Mouse (Mus musculus): ENCODE data around the gene Sdk1. TPM values are rescaled to one million over a fixed set of nuclear protein-coding genes. Genes with fewer than 3 reads are reported as not detected.

Gene Sdk1
- polyA plus RNA-seq, 1 experiment from 2014 or later, result 0.76 TPM

DNA sequence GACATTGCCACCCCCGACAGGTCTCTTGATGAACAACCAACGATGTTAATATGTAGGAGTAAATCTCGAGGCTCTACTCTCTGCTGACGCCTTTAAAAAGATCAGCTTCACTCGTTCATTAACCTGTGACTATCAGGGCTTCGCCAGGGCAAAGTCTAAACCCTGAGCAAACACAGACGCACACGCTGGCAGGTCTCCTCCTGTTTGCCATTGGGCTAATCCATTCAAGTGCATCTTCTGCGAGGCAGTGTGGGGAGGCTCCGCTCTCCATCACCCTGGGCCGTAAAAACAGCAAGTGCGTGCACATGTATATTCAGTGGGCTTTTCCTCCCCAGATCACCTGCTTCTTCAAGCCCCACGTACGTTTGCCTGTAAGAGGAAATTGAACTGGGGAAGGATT, 940.6 kb downstream of the Sdk1 start:
- Histone ChIP-seq H3K4me1 (0 out of 2 replicates have a peak, but pooled peaks cover 4% of the 10 kb centered on the region), H3K27me3 (ENCODE audit: low read depth, poor library complexity, severe bottlenecking) (no peaks in the 10 kb centered on the region), H3K27ac (no peak overlapping the region), H3K4me3 (no peak overlapping the region), H3K36me3 (no peaks in the 10 kb centered on the region), H3K9me3 (replicated peaks) (no peaks in the 10 kb centered on the region)
- 78% methylated on average over 14 of the region's 14 CpGs for WGBS
- DNase-seq (ENCODE audit: low spot score), result no peak

GRCm38 (mm10) chr5:142188765-142189164, 947.5 kb downstream of the Sdk1 start:
- no peaks in the 10 kb centered on the region for H3K27me3 ChIP-seq (ENCODE audit: low read depth, poor library complexity, severe bottlenecking)

DNA sequence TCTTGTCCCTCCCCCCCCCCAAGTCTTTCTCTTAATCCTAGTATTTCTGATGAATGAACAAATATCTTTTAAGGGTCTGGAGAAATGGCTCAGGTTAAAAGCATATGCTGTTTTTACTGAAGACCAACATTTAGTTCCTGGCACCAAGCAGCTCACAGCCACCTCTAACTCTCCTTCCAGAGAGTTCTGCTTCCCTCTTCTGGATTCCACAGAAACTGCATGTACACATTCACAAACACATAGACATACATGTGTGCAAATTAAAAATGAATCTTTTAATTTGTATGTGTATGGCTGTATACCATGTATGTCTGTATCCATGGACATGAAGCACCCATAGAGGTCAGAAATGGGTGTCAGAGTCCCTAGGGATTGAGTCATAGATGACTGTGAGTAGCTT, 968.6 kb downstream of the Sdk1 start:
- Histone ChIP-seq H3K4me3 (no peak overlapping the region), H3K36me3 (no peaks in the 10 kb centered on the region), H3K9me3 (replicated peaks) (no peaks in the 10 kb centered on the region), H3K27me3 (ENCODE audit: low read depth, poor library complexity, severe bottlenecking) (no peaks in the 10 kb centered on the region), H3K4me1 (peaks cover 7% of the 10 kb centered on the region; the same call in 1 of the 2 replicates), H3K27ac (no peak overlapping the region)
- DNase-seq (ENCODE audit: low spot score), result no peak

More at GRCm38 (mm10) chr5:142188765-142189164, 947.5 kb downstream of the Sdk1 start:
- Histone ChIP-seq H3K4me3 (no peak overlapping the region), H3K36me3 (no peaks in the 10 kb centered on the region), H3K27ac (no peak overlapping the region), H3K4me1 (peaks cover 9% of the 10 kb centered on the region), H3K9me3 (replicated peaks) (no peaks in the 10 kb centered on the region)
- DNase-seq (ENCODE audit: low spot score), result no peak
- 87% methylated on average over 5 of the region's 5 CpGs for WGBS

DNA sequence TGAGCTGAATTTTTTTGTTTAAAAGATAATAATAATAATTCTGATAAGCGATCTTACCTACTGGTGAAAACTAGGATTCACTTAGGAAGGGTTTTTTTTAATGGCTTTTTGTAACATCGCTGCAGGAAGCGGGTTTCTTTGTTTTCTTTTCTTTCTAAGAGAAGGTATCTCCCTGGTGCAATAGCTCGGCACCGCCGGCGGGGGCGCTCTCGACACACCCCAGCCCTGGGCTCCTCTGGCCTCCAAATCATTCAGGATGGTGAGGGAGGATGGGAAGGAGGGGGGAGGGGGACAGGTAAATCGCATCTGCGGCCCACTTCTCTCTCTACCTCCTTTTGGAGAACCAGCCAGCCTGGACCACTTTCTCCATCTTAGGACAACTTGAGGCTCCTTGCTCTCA, 971.0 kb downstream of the Sdk1 start:
- no peaks in the 10 kb centered on the region for H3K9me3 ChIP-seq (replicated peaks)
- H3K4me1 ChIP-seq, result peaks cover 8% of the 10 kb centered on the region; the same call in 1 of the 2 replicates
- no peaks in the 10 kb centered on the region for H3K27me3 ChIP-seq (ENCODE audit: low read depth, poor library complexity, severe bottlenecking)
- no peak overlapping the region for H3K27ac ChIP-seq
- 72% methylated on average over 11 of the region's 11 CpGs for WGBS
- H3K4me3 ChIP-seq, result no peak overlapping the region
- H3K36me3 ChIP-seq, result no peaks in the 10 kb centered on the region
- DNase-seq (ENCODE audit: low spot score), result no peak

GRCm38 (mm10) chr5:142215981-142216380, 974.7 kb downstream of the Sdk1 start:
- Histone ChIP-seq H3K27me3 (ENCODE audit: low read depth, poor library complexity, severe bottlenecking) (no peaks in the 10 kb centered on the region), H3K27ac (no peak overlapping the region), H3K4me1 (peaks cover 8% of the 10 kb centered on the region; the same call in 1 of the 2 replicates), H3K9me3 (replicated peaks) (no peaks in the 10 kb centered on the region), H3K36me3 (no peaks in the 10 kb centered on the region), H3K4me3 (no peak overlapping the region)
- WGBS, result 85% methylated on average over 5 of the region's 5 CpGs
- no peak for DNase-seq (ENCODE audit: low spot score)

DNA sequence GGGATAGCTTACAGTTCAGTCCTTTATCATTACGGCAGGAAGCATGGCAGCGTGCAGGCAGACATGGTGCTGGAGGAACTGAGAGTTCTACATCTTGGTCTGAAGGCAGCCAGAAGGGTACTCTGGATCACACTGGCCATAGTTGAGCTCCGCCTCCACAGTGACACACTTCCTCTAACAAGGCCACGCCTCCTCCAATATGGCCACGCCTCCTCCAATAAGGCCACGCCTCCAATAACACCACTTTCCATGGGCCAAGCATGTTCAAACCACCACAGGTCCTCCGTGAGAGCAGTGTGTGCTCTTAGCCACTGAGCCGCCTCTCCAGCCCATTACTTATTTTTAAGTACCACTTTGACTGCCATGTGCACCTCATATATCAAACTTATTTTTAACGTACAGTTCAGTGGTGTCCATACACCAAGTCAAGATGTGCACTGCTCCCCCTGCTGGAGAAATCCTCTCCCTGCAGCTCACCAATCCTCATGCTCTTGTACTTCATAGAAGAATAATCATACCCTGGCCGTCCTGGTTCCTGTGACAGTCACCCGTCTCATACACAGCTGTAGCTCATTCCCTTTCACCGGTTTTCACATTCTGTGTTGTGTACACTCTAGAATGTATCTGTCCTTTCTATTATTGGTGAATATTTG, 979.7 kb downstream of the Sdk1 start:
- H3K27me3 ChIP-seq (ENCODE audit: low read depth, poor library complexity, severe bottlenecking), result no peaks in the 10 kb centered on the region
- H3K9me3 ChIP-seq (replicated peaks), result no peaks in the 10 kb centered on the region
- no peak overlapping the region for H3K4me3 ChIP-seq
- H3K27ac ChIP-seq, result no peak overlapping the region
- 92% methylated on average over 12 of the region's 12 CpGs for WGBS
- H3K36me3 ChIP-seq, result no peaks in the 10 kb centered on the region
- no peaks in the 10 kb centered on the region for H3K4me1 ChIP-seq
- peak; percentile 36 for DNase-seq (ENCODE audit: low spot score)

DNA sequence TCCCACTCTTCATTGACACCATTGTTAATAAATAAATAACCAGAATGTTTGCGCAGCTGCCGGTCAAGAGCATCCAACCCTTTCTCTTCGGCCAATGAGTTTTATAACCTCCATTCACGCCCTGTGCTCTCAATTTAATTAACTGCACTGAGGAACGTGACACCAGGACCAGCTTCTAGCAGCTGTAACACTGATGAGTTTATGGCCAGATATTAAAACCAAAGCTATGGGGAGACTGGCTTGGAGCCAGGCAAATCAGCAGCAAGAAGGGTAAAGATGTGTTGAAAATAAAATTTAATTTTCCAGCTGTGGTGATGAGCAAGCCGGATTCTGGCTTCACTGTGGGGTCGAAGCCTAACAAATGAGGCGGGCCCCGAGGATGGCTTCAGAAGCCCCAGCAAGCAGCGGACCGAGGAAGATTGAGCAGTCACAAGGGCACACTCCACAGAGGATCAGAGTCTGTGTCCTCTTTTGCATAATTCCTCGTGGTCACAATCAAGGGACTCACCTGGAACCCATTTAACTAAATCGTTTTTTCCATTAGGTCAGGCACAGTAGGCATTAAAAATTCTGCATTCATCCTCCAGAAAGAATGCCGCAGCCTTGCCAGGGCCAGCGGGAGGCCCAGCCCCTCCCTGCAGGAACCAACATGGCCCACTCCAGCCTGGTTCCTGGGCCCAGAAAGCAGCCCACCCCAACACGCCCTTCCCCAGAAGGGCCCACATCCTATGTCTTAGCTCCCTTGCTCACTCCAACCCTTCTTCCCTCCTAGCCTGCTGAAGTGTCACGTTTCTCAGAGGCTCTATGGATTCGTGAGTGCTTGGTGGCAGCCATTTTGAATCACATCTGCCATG, 987.9 kb downstream of the Sdk1 start:
- 82% methylated on average over 18 of the region's 18 CpGs for WGBS
- Histone ChIP-seq H3K27me3 (ENCODE audit: low read depth, poor library complexity, severe bottlenecking) (no peaks in the 10 kb centered on the region), H3K4me1 (no peaks in the 10 kb centered on the region), H3K36me3 (no peaks in the 10 kb centered on the region), H3K9me3 (replicated peaks) (no peaks in the 10 kb centered on the region), H3K4me3 (no peak overlapping the region), H3K27ac (no peak overlapping the region)
- no peak for DNase-seq (ENCODE audit: low spot score)

DNA sequence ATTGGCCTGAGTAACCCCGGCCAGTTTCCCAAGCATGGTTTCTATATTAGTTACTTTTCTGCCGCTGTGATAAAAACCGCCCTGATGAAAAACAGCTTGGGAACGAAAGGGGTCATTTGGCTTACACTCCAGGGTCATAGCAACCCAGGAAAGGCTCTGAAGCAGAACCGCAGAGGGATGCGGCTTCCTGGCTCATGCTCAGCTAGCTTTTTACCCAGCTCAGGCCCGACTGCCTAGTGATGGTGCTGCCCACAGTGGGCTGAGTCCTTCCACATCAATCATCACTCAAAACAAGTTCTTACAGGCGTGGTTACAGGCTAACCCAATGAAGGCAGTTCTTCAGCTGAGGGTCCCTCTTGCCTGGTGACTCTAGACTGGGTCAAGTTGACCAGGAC, 988.5 kb downstream of the Sdk1 start:
- H3K27ac ChIP-seq, result no peak overlapping the region
- WGBS, result 89% methylated on average over 8 of the region's 8 CpGs

GRCm38 (mm10) chr5:142240288-142240687, 999.0 kb downstream of the Sdk1 start:
- H3K4me1 ChIP-seq, result peaks cover 10% of the 10 kb centered on the region; the same call in 1 of the 2 replicates
- H3K27me3 ChIP-seq (ENCODE audit: low read depth, poor library complexity, severe bottlenecking), result no peaks in the 10 kb centered on the region
- no peaks in the 10 kb centered on the region for H3K36me3 ChIP-seq
- H3K27ac ChIP-seq, result no peak overlapping the region
- WGBS, result 93% methylated on average over 6 of the region's 6 CpGs
- no peak overlapping the region for H3K4me3 ChIP-seq
- no peaks in the 10 kb centered on the region for H3K9me3 ChIP-seq (replicated peaks)
- DNase-seq (ENCODE audit: low spot score), result no peak

More for the DNA sequence above, 988.5 kb downstream of the Sdk1 start:
- H3K4me1 ChIP-seq, result no peaks in the 10 kb centered on the region
- no peak for DNase-seq (ENCODE audit: low spot score)
- H3K4me3 ChIP-seq, result no peak overlapping the region
- H3K36me3 ChIP-seq, result no peaks in the 10 kb centered on the region
- no peaks in the 10 kb centered on the region for H3K9me3 ChIP-seq (replicated peaks)
- no peaks in the 10 kb centered on the region for H3K27me3 ChIP-seq (ENCODE audit: low read depth, poor library complexity, severe bottlenecking)

DNA sequence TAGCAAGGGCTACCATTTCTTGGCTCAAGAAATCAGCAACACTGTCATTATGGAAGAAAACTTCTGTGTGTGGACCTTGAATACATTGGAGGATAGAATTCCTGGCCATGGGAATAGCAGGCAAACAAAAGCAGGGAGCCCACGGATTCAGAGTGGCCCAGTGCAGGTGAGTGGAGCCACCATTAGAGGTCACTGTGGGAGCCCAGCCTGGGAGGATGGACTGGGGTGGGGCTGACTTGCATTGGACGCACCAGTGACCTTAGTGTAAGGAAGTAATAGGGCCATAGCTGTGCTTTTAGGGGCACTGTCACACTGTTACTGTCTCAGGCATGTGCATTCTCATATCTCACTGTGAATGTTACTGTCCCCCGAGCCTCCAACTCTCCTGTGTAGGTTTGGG, 1001.3 kb downstream of the Sdk1 start:
- Histone ChIP-seq H3K4me1 (peaks cover 10% of the 10 kb centered on the region; the same call in 1 of the 2 replicates), H3K9me3 (replicated peaks) (no peaks in the 10 kb centered on the region), H3K27me3 (ENCODE audit: low read depth, poor library complexity, severe bottlenecking) (no peaks in the 10 kb centered on the region), H3K27ac (no peak overlapping the region), H3K4me3 (no peak overlapping the region), H3K36me3 (no peaks in the 10 kb centered on the region)
- WGBS, result 64% methylated on average over 3 of the region's 3 CpGs
- no peak for DNase-seq (ENCODE audit: low spot score)

GRCm38 (mm10) chr5:142243069-142243468, 1001.8 kb downstream of the Sdk1 start:
- no peak for DNase-seq (ENCODE audit: low spot score)
- H3K4me1 ChIP-seq, result peaks cover 10% of the 10 kb centered on the region; the same call in 1 of the 2 replicates
- H3K36me3 ChIP-seq, result no peaks in the 10 kb centered on the region
- no peaks in the 10 kb centered on the region for H3K9me3 ChIP-seq (replicated peaks)
- no peak overlapping the region for H3K4me3 ChIP-seq
- no peak overlapping the region for H3K27ac ChIP-seq
- H3K27me3 ChIP-seq (ENCODE audit: low read depth, poor library complexity, severe bottlenecking), result no peaks in the 10 kb centered on the region
- 97% methylated on average over 2 of the region's 2 CpGs for WGBS

DNA sequence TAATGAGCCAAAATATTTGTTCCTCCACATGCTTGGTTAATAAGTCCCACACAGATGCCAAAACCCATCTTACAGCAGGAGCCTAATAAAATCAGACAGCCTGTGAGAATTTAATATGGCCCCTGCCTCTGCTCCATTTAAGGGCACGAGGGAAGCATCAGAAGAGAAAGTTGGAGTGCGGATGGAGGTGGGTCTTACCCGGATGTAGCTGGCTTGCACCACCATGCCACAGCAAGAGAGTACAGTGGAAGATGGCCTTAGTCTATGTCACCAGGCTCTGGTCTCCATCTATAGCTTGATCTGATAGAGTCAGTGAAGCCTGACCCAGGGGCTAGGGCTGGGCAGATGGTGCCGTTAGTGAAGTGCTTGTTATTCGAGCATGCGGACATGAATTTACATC, 1014.9 kb downstream of the Sdk1 start:
- H3K9me3 ChIP-seq (replicated peaks), result no peaks in the 10 kb centered on the region
- 82% methylated on average over 6 of the region's 6 CpGs for WGBS
- no peaks in the 10 kb centered on the region for H3K27me3 ChIP-seq (ENCODE audit: low read depth, poor library complexity, severe bottlenecking)
- no peaks in the 10 kb centered on the region for H3K36me3 ChIP-seq
- no peak overlapping the region for H3K4me3 ChIP-seq
- H3K27ac ChIP-seq, result no peak overlapping the region
- DNase-seq (ENCODE audit: low spot score), result no peak
- H3K4me1 ChIP-seq, result 0 out of 2 replicates have a peak, but pooled peaks cover 2% of the 10 kb centered on the region

- DNase-seq (ENCODE audit: low spot score), result no peak
Measured at GRCm38 (mm10) chr5:142258716-142259115, 1017.4 kb downstream of the Sdk1 start.

More at GRCm38 (mm10) chr5:142258716-142259115, 1017.4 kb downstream of the Sdk1 start:
- 83% methylated on average over 7 of the region's 7 CpGs for WGBS
- Histone ChIP-seq H3K27me3 (ENCODE audit: low read depth, poor library complexity, severe bottlenecking) (no peaks in the 10 kb centered on the region), H3K9me3 (replicated peaks) (no peaks in the 10 kb centered on the region), H3K36me3 (no peaks in the 10 kb centered on the region), H3K4me3 (no peak overlapping the region), H3K27ac (no peak overlapping the region), H3K4me1 (0 out of 2 replicates have a peak, but pooled peaks cover 2% of the 10 kb centered on the region)
